In the genomic region with DNA sequence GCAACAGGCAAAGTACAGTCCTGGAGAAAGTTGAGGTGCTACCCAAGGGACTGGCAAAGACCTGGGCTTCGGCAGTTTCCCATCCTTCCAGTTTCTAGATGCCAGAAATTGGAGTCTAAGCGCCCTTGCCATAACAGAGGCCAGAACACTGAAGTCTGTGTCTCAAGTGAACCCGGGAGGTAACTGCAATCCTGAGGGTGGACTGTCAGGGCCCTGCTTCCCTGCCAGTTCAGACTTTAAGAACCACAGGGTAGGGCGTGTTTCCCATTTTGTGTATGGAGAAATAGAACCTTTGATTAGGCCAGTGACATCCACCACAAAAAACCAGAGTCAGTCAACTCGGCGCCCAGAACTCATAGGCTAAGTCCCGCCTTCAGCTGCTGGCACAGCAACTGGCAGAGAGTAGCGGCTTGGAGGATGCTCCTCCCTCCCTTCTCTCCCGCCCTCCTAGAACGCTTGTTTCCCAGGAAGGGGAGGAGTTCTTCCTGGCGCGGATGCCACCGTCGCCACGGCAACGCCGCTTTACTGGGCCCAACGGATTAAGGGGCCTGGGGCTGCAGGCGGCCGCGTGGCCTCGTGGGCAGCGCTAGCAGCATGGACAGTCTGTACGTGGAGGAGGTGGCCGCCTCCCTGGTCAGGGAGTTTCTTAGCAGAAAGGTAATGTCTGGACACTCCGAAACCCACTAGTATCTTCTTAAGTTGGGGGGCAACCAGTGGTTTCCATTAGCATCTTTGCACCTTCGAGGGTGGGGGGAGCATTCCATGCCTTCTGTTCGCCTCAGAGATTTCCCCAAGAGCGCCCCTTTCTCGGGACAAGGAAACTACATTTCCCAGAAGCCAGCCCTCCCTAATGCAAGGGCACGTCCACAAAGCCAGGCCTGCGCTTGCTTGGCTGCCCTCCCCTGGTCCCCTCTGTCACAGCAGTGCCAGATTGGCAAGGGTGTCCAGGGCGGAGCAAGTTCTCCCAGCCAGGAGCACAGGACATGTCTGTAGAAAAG, we compare ENCODE assay signal across 8 mouse cellular contexts. TPM values are rescaled to one million over a fixed set of nuclear protein-coding genes. Genes with fewer than 3 reads are reported as not detected.
DNase-seq lines count a peak whose midpoint lies in the region; ATAC-seq and TF ChIP-seq lines count a peak whose summit lies in the region.

A gene (plus strand): TSS at position 471 of the 998 bp plus-strand sequence.

- peak within 1 kb of the TSS; percentile 68 for H3K4me2 ChIP-seq in forebrain, postnatal 0 days (ENCODE audit: low read depth)
- peak within 1 kb of the TSS; percentile 71 for H3K4me2 ChIP-seq in neural tube, embryonic 15.5 days

- intact Hi-C loops in heart, postnatal 36 days (cut with DNase I): no loop called here

- TF ChIP-seq CTCF in forebrain, postnatal 0 days (IDR thresholded peaks at IDR 0.05; ENCODE audit: low read depth): peak; percentile 59

- H3K9ac ChIP-seq in forebrain, postnatal 0 days: peak within 1 kb of the TSS; percentile 69
- peak within 1 kb of the TSS; percentile 58 for H3K9ac ChIP-seq in neural tube, embryonic 15.5 days (replicated peaks)

- H3K27ac ChIP-seq in forebrain, postnatal 0 days (ENCODE audit: low read depth, low read length): peak within 1 kb of the TSS; percentile 92
- peak within 1 kb of the TSS; percentile 93 for H3K27ac ChIP-seq in neural tube, embryonic 15.5 days (replicated peaks)

- no peaks in the 10 kb centered on the region for H3K9me3 ChIP-seq in forebrain, postnatal 0 days (ENCODE audit: low read length)
- H3K9me3 ChIP-seq in neural tube, embryonic 15.5 days (replicated peaks): no peaks in the 10 kb centered on the region

- H3K4me3 ChIP-seq in forebrain, postnatal 0 days (ENCODE audit: low read depth, low read length): peak within 1 kb of the TSS; percentile 58
- H3K4me3 ChIP-seq in neural tube, embryonic 15.5 days (replicated peaks): peak within 1 kb of the TSS; percentile 61

- peak; percentile 93 for DNase-seq in MN1 (ENCODE audit: low spot score)
- DNase-seq in cerebellum, adult 8-10 months: peak; percentile 81
- peak; percentile 96 for DNase-seq in forebrain, postnatal 0 days
- DNase-seq in heart, postnatal 36 days: peak; percentile 87
- DNase-seq in layer of hippocampus, adult 18-20 months (ENCODE audit: low spot score in 2 of 2): peak; percentile 87 to 93
- peak; percentile 92 to 95 for DNase-seq in lung, adult 18-20 months
- peak; percentile 59 to 62 for DNase-seq in thymus, adult 18-20 months

- H3K4me1 ChIP-seq in forebrain, postnatal 0 days (ENCODE audit: insufficient read depth): no peaks in the 10 kb centered on the region; the same call in 1 of the 2 replicates
- H3K4me1 ChIP-seq in neural tube, embryonic 15.5 days: peaks cover 22% of the 10 kb centered on the region

- 3% methylated on average over 32 of the region's 33 CpGs for WGBS in forebrain, postnatal 0 days
- 4% methylated on average over 32 of the region's 33 CpGs for WGBS in neural tube, embryonic 15.5 days

- H3K36me3 ChIP-seq in forebrain, postnatal 0 days (ENCODE audit: insufficient read depth): no peaks in the 10 kb centered on the region
- H3K36me3 ChIP-seq in neural tube, embryonic 15.5 days: no peaks in the 10 kb centered on the region

- H3K27me3 ChIP-seq in forebrain, postnatal 0 days (ENCODE audit: insufficient read depth, low read length): no peaks in the 10 kb centered on the region
- no peaks in the 10 kb centered on the region for H3K27me3 ChIP-seq in neural tube, embryonic 15.5 days (replicated peaks)

- ATAC-seq in forebrain, postnatal 0 days: peak; percentile 97
- peak; percentile 98 for ATAC-seq in neural tube, embryonic 15.5 days (ENCODE audit: low FRiP score)

RNA-seq across cellular contexts. Expression of the gene that starts here (rescaled TPM):
- total RNA-seq in forebrain, postnatal 0 days (2014; rRNA removed): 11.9 and 16.8 TPM in 2 replicates
- polyA plus RNA-seq in forebrain, postnatal 0 days (2015; fragmentation: Nextera tagmentation; extraction: Ambion mirVana): 9.3 and 12.5 TPM in 2 replicates
- 1 to 10 TPM; 5.5 to 5.9 TPM for total RNA-seq in heart, postnatal 36 days (2021)
- total RNA-seq in layer of hippocampus, adult 18-20 months (2021): 10 to 100 TPM in 1 of 2 experiments, 1 to 10 TPM in 1; 9.5 to 12.6 TPM
- 10.3 and 10.7 TPM in 2 replicates for polyA plus RNA-seq in neural tube, embryonic 15.5 days (2015; fragmentation: Nextera tagmentation; extraction: Ambion mirVana)

Comparison
In these comparisons a context has a peak if more than half of its experiments do, and no peak if none do; other contexts are left out.
1. Peak in every context shown above with its lines: DNase-seq, ATAC-seq, H3K4me3 ChIP-seq and H3K27ac ChIP-seq.